Mouse (Mus musculus) yolk sac, embryonic 10.5 days (tissue): Measurements from ENCODE around the gene Lamc2.
A peak's percentile ranks its signal among the peaks of the same experiment; 100 is the strongest.

Experiments
- DNase-seq: peaks from one replicate; pipeline ENCODE4 v3.0.0-alpha.2; 2017; ENCODE audit warnings: low spot score

The Lamc2 gene

GRCm38 (mm10) chr1:153185828-153186803 is at the start of gene Lamc2:
Lamc2 (minus strand) TSS chr1:153186447.
- DNase-seq, result peak; percentile 45

DNA sequence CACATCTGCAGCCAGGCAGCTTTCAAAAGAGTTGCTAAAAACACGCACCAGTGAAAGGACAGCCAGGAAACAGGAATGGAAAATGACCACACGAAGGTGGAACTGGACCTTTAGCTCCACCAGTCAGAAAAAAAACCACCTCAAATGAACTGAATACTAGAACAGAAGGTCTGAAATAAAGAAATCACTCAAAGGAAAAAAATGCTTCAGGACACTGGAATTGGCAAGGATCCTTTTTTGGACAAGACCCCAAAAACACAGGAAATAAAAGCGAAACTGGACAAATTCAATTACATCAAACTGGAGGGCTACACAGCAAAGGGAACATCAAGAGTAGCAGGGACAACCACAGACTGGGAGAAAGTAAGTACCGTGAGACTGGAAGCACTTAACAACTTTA is 49.3 kb upstream of the Lamc2 start:
- no peak for DNase-seq

- DNase-seq, result no peak
Observed at GRCm38 (mm10) chr1:153231681-153232080, 45.4 kb upstream of the Lamc2 start.

DNA sequence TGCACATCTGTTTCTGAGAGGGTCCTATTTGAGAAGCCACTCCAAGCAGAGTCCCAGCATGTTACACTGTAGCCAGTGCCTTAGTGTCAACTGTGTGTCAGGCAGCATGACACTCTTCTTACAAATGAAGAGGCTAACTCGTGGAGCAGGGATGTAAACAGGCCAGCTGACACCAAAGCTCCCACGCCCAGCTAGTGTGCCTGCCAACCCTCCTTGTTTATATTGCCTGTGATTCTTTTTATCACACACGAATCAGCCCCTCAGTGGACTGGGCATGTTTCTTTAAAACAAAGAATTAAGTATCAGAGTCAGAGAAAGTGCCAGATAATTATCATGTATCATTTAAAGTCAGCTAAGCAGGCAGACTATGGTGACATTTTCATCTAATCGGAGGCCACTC is 41.7 kb upstream of the Lamc2 start:
- DNase-seq, result no peak

DNA sequence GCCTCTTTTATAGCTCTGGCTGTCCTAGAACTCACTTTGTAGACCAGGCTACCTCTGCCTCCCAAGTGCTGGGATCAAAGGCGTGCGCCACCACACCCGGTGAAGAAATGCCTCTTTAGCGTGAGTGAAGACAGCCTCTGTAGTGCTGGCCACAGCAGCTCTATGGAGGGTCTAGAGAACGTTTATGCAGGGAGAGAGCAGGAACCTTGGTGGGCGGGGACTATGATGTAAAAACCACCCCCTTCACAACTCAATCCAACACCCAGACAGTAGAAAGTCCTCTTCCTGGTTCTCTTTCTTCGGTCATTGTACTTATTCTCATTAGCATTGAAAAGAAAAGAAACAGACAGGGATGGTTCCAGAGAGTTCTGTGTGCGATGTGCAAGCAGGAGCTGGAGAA is 40.8 kb upstream of the Lamc2 start:
- no peak for DNase-seq

GRCm38 (mm10) chr1:153225786-153226725 is 39.8 kb upstream of the Lamc2 start:
- no peak for DNase-seq

DNA sequence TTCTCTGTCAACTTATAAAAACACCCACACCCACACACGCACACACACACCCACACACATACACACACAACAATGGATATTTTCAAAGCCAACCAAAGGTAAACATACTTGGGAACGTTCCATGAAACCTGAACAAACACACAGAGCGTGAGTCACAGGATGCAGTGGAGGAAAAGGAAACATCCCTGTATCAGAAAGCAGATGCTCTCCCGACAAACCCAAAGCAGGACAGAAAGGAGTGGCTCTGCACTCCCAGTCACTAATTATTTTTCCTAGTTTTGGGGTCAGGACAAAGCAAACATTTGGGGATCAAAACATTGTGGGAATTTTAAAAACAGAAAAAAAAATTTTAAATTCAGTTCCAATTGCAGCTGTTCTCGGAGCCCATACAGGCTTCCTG is 38.1 kb upstream of the Lamc2 start:
- no peak for DNase-seq

- DNase-seq, result no peak
Observed at GRCm38 (mm10) chr1:153219376-153219775, 33.1 kb upstream of the Lamc2 start.

DNA sequence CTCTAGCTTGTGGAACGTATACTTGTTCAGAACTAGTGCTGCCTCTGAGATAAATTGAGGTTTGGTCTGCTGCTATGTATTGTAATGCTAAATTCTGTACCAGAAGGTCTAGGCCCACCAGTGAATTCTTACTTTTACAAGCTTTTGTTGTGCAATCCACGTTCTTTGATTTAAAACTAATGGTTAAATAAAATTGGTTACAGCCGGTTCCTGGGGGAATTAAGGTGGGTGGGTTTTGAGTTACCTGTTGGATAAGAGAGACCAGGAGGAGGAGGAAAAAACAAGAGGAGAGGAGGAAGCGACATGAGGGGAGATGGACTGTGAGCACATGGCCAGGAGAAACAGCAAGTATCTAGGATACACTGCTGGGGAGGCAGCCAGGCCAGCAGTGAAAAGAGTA is 30.3 kb upstream of the Lamc2 start:
- DNase-seq, result no peak

DNA sequence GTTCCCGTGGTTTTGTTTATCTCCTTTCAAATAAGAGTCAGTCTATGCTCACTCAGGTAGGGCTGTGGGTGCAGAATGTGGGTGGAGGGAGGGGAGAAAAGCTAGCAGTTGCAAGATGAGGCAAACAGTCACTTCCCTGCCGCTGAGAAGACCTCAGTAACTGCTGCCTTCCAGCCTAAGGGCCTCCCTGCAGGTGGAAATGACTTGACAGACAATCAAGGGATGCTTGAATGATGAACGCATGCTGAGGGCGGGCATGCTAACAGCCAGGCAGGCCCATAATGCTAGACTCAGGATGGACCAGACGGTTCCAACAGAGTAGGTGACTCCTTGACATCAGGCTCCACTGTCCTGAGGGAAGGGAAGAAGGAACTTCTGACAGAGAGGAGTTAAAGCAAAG is 29.4 kb upstream of the Lamc2 start:
- no peak for DNase-seq

GRCm38 (mm10) chr1:153210992-153211391 is 24.7 kb upstream of the Lamc2 start:
- DNase-seq, result no peak

DNA sequence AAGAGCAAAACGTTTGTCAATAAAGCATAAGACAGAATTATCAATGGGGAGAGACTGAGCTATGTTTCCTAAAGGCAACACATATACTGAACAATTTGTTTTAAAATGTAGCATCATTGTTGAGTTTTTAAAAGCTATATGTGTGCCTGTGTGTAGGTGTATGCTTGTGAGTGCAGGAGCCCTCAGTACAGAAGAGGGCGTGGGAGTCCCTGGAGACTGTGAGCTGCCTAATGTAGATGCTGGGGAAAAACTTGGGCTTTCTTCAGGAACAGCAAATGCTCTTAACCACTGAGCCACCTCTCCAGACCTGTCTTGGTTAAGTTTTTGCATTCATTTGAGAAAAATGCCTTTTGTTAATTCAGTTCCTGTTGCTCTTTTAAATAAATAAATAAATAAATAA is 24.0 kb upstream of the Lamc2 start:
- no peak for DNase-seq

GRCm38 (mm10) chr1:153202195-153202594 is 15.9 kb upstream of the Lamc2 start:
- DNase-seq, result peak; percentile 28

GRCm38 (mm10) chr1:153201448-153201847 is 15.2 kb upstream of the Lamc2 start:
- no peak for DNase-seq

DNA sequence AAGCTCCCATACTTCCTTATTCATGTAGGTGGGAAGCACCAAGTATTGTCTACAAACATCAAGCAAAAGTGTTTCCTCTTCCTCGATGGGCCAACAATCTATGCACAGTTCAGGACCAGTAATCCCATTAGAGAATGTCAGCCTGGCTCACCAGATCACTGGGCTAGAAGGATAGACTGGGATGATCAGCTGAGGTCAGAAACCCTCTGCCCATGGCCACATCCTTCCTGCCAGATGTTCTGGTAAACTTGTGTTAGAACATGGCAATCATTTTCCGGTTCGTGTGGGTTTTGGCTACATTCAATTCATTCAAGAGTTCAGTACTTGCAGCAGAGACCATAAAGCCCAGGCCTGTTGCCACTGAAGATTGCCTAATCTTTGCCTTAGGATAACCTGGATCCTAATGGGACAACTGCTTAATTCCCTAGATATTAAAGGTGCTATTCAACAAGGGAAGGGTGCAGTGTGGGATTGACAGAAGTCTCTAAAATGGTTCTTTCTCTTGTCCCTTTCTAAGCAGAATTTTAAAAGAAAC is 11.1 kb upstream of the Lamc2 start:
- DNase-seq, result no peak

DNA sequence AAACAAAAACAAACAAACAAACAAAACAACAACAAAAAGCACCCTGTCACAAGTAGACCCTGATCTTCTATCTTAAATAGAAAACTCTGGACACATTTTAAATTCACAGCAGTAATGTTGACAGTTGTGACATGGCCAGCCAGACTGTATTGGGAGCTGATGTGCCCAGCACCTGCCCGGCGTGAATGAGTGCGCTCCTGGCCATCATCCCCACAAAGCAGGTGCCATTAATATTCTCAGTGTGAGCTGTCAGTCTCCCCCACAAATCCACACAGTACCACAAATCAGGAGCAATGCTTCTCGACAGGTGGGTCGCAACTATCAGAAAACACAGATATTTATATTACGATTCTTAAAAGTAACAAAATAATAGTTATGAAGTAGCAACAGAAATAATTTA is 6.7 kb upstream of the Lamc2 start:
- no peak for DNase-seq

GRCm38 (mm10) chr1:153192379-153192778 is 6.1 kb upstream of the Lamc2 start:
- DNase-seq, result no peak

DNA sequence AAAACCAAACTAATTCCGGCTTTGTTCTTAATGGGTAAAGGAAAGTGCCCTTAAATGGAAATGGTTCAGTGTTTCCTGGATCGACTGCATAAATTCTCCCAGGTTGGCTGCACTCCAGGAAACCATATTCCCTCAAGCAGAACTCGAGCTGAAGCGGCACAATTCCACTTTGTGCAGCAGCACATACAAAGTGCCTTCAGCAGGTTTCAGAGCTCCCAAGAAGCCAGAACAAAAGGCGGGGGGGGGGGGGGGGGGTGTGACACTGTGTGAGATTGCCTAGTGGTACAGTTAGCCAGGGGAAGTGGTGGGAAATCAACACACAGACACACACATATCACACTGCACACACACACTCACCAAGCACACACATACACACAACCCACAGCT is 5.7 kb upstream of the Lamc2 start:
- no peak for DNase-seq

DNA sequence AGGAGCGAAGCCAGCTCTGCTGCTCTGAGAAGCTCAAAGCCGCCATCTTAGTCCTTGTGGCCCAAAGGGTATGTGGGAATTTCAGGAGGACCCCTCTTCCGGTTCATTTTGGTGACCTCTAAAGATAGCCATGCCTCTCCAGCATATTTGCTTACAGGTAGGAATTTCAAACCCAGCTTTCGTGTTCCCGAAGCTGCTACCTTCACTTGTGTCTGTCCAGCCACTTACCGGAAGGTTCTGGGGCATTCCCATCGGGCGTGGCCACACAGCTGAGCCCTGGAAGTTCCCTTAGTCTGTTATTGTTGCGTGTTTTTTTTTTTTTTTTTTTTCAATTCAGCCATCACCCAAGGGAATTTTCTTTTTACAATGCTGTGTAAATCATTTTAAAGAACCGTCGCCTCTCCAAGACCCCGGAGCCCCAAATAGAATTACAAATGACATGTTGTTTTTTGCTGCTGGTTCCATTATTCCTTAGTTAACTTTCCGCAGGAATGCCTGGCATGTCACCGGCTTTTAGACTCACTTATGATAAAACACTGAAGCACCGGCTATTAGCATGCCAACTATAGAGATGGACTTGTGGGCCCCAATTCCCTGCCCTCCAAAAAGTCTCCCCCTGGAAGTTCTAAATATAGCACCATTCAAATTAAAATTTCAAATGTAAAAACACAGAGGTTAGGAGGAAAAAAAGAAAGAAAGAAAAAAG is 5.1 kb upstream of the Lamc2 start:
- no peak for DNase-seq

DNA sequence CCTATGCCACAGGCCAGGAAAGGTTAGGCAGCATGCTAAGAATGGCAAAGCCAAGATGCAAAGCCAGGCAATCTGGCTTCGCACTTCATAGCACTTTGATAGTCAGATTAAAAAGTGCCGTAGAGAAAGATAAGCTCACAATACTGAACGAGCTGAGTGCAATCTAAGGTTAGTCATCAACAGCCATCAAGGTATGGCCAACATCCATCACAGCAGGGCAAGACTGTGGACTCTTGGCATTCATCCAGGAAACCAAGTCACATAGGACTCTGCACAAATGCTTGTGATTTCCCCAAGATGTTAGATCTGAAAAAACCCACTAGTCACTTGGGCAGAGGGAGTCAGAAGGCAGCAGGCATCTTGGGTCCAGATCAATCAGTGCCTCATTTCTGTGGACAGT is 1.8 kb upstream of the Lamc2 start:
- DNase-seq, result no peak

- no peak for DNase-seq
Observed at GRCm38 (mm10) chr1:153180586-153181289, 5.5 kb downstream of the Lamc2 start.
